Mouse (Mus musculus): ENCODE measurements around the gene Camta1. TPM values are rescaled to one million over a fixed set of nuclear protein-coding genes. Genes with fewer than 3 reads are reported as not detected.

Camta1 gene
- polyA plus RNA-seq, 1 experiment: 7.7 TPM

DNA sequence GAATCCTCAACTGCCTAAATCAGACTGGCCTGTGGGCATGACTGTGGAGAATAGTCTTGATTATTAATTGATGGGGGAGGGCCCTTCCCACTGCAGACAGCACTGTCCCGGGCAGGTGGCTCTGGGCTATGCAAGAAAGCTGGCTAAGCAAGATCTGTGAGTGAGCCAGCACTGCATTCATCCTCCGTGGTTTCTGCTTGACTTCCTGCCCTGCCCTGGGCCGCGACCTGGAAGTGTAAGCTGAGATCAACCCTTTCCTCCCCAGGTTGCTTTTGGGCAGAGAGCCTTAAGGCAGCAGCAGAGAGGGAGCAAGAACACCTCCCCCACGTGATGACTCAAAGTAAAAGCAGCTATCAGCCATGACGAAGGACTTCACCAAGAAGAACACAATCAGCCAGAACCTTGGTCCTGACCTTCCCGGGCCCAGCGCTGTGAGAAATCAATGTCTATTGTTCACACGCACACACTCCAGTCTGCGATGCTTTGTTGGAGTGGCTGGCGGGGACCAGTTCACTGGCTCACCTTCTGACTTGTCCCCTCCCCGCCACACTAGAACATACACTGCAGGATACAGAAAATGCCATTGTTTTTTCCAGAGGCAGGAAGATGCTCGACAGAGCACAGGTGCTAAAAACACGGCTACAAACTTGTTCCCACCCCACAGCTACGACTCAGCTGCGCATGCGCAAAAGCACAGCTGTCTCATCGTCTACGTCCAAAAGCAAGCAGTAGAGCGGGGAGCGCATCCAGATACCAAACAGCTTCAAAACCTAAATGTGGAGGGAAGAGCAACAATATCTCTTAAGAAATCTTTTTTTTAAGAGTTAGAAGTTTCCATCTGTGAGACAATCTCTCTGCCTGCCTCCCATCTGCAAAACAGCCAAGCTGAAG, 243.0 kb downstream of the Camta1 start:
- Histone ChIP-seq H3K4me1 (ENCODE audit: control insufficient read depth, insufficient read depth, low read length) (no peaks in the 10 kb centered on the region), H3K4me3 (ENCODE audit: insufficient read depth, low read depth, low read length) (no peak overlapping the region), H3K27me3 (replicated peaks; ENCODE audit: control insufficient read depth, insufficient read depth, low read length) (no peaks in the 10 kb centered on the region), H3K36me3 (ENCODE audit: control insufficient read depth, insufficient read depth, low read length) (no peaks in the 10 kb centered on the region), H3K27ac (ENCODE audit: insufficient read depth, low read depth, low read length) (no peak overlapping the region)
- no peak for DNase-seq
- TF ChIP-seq CTCF (conservative IDR thresholded peaks at IDR 0.05; ENCODE audit: insufficient read depth, insufficient read length, low read depth, low read length) (no peak), POLR2A (IDR thresholded peaks at IDR 0.05; ENCODE audit: low read depth, low read length) (no peak)
- 33% methylated on average over 21 of the region's 21 CpGs for WGBS

DNA sequence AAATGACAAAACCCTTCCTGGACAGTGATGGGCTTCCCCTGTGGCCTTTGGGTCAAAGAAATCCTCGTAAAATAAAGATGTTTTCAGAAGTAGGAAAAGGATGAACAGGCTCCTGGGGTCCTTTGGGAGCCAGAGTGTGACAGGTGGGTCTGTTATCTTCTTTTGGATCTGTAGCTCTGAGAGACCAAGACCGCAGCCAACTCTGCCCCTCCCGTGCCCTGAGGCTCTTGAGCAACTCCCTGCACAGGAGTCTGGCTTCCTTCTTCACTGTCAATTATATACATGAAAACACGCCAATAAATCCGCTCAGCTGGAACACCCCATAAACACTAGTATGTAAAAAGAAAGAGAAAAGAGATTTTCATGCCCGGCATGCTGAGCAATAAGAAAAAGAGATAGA, 250.1 kb downstream of the Camta1 start:
- no peaks in the 10 kb centered on the region for H3K4me1 ChIP-seq (ENCODE audit: control insufficient read depth, insufficient read depth, low read length)
- H3K36me3 ChIP-seq (ENCODE audit: control insufficient read depth, insufficient read depth, low read length): no peaks in the 10 kb centered on the region
- H3K4me3 ChIP-seq (ENCODE audit: insufficient read depth, low read depth, low read length): no peak overlapping the region
- no peak for DNase-seq
- H3K27ac ChIP-seq (ENCODE audit: insufficient read depth, low read depth, low read length): no peak overlapping the region
- 49% methylated on average over 6 of the region's 6 CpGs for WGBS
- TF ChIP-seq CTCF (conservative IDR thresholded peaks at IDR 0.05; ENCODE audit: insufficient read depth, insufficient read length, low read depth, low read length) (no peak), POLR2A (IDR thresholded peaks at IDR 0.05; ENCODE audit: low read depth, low read length) (no peak)
- no peaks in the 10 kb centered on the region for H3K27me3 ChIP-seq (replicated peaks; ENCODE audit: control insufficient read depth, insufficient read depth, low read length)

DNA sequence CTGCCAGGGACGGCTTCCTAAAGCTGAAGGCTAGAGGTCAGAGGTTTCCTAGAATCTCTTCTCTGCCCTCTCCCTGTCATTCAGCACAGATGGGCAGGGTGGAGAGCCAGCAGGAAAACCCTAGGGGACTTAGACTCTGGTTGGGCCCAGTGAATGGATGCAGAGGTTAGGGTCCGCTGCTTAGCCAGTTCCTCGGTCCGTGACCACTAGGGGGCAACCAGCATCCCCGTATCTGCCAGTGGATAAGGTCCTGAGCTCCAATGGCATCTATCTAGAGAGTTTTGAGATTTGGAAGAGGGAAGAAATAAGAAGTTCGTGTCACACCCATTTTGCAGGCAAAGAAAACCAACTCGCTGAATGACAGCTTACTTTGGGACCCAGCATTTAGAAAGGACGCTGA, 251.4 kb downstream of the Camta1 start:
- Histone ChIP-seq H3K4me1 (ENCODE audit: control insufficient read depth, insufficient read depth, low read length) (no peaks in the 10 kb centered on the region), H3K36me3 (ENCODE audit: control insufficient read depth, insufficient read depth, low read length) (no peaks in the 10 kb centered on the region), H3K27me3 (replicated peaks; ENCODE audit: control insufficient read depth, insufficient read depth, low read length) (no peaks in the 10 kb centered on the region), H3K4me3 (ENCODE audit: insufficient read depth, low read depth, low read length) (no peak overlapping the region), H3K27ac (ENCODE audit: insufficient read depth, low read depth, low read length) (no peak overlapping the region)
- DNase-seq: peak; percentile 35
- 19% methylated on average over 8 of the region's 8 CpGs for WGBS
- TF ChIP-seq CTCF (conservative IDR thresholded peaks at IDR 0.05; ENCODE audit: insufficient read depth, insufficient read length, low read depth, low read length) (peak; percentile 70), POLR2A (IDR thresholded peaks at IDR 0.05; ENCODE audit: low read depth, low read length) (no peak)

DNA sequence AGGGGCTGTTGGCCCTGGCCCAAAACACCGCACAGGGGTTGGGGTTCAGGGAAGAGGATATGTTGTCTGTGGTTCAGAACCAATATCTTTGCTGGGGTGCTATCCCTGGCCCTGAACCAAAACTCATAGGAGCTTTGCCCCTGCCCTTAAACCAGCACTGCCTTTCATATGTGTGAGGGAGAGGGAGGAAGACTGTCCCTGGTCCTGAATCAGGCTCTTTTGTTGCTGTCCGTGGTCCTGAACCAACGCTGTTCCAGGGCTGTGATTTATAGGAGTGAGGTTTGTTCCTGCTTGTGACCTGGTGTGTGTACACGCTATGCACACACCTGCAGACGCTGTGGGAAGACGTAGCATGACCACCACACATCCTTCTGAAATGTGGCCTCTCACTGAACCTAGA, 256.8 kb downstream of the Camta1 start:
- peak; percentile 46 for DNase-seq
- H3K27me3 ChIP-seq (replicated peaks; ENCODE audit: control insufficient read depth, insufficient read depth, low read length): no peaks in the 10 kb centered on the region
- H3K36me3 ChIP-seq (ENCODE audit: control insufficient read depth, insufficient read depth, low read length): no peaks in the 10 kb centered on the region
- 27% methylated on average over 6 of the region's 6 CpGs for WGBS
- H3K4me1 ChIP-seq (ENCODE audit: control insufficient read depth, insufficient read depth, low read length): no peaks in the 10 kb centered on the region
- H3K27ac ChIP-seq (ENCODE audit: insufficient read depth, low read depth, low read length): no peak overlapping the region
- TF ChIP-seq CTCF (conservative IDR thresholded peaks at IDR 0.05; ENCODE audit: insufficient read depth, insufficient read length, low read depth, low read length) (no peak), POLR2A (IDR thresholded peaks at IDR 0.05; ENCODE audit: low read depth, low read length) (no peak)
- no peak overlapping the region for H3K4me3 ChIP-seq (ENCODE audit: insufficient read depth, low read depth, low read length)

DNA sequence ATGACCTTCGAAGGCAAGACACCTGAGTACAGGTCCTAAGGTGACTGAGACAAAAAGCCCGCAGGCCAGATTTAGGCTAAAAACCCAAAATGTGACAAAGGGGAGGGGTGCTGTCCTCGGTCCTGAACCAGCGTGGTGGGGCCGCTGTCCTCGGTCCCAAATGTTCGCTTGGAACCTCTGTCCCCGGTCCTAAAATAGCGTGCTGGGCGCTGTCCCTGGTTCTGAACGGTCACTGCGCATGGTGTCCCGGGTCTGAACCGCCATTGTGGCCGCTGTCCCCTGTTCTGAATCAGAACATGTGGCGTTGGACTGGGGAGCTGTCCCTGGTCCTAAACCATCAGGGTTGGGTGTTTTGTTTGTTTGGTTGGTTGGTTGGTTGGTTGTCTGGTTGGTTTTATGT, 257.2 kb downstream of the Camta1 start:
- peak; percentile 62 for DNase-seq
- WGBS: 6% methylated on average over 16 of the region's 16 CpGs
- Histone ChIP-seq H3K27ac (ENCODE audit: insufficient read depth, low read depth, low read length) (no peak overlapping the region), H3K4me3 (ENCODE audit: insufficient read depth, low read depth, low read length) (no peak overlapping the region), H3K4me1 (ENCODE audit: control insufficient read depth, insufficient read depth, low read length) (no peaks in the 10 kb centered on the region), H3K27me3 (replicated peaks; ENCODE audit: control insufficient read depth, insufficient read depth, low read length) (no peaks in the 10 kb centered on the region), H3K36me3 (ENCODE audit: control insufficient read depth, insufficient read depth, low read length) (no peaks in the 10 kb centered on the region)
- no peak for TF ChIP-seq POLR2A (IDR thresholded peaks at IDR 0.05; ENCODE audit: low read depth, low read length)

DNA sequence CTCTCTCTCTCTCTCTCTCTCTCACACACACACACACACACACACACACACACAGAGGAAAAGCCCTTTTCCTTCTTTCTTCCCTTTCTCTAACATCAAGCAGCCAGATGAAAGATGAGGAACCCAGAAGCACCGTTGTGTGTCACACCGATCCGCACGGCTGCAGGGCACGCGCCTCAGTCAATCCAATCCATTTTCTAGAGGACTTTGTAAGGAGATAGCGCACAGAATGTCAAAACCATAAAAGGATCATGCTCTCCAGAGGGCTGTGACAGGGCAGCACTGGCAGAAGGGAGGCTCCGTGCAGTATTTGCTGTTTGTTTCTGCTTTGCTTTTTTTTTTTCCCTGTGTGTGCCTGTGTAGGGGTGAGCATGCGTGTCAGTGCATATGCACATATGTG, 258.1 kb downstream of the Camta1 start:
- no peak for TF ChIP-seq POLR2A (IDR thresholded peaks at IDR 0.05; ENCODE audit: low read depth, low read length)
- no peak for TF ChIP-seq CTCF (conservative IDR thresholded peaks at IDR 0.05; ENCODE audit: insufficient read depth, insufficient read length, low read depth, low read length)

DNA sequence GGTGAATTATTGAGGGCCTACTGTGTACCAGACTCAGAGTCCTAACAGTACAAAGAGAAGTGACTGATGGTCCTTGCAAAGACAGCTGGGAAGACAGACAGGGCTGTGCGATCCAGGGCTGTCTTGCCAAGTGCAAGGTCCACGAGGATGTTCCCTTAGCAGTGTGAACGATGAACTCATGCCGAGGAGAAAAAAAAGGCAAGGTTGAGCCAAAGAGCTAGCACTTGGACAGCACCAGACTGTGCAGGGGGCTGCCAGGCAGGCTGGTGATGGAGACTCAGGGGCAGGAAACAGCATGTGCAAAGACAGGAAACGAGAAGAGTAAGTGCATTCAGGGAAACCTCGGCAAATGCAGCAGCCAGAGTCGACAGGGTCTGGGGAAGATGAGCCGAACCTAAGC, 266.6 kb downstream of the Camta1 start:
- Histone ChIP-seq H3K27me3 (replicated peaks; ENCODE audit: control insufficient read depth, insufficient read depth, low read length) (no peaks in the 10 kb centered on the region), H3K4me1 (ENCODE audit: control insufficient read depth, insufficient read depth, low read length) (no peaks in the 10 kb centered on the region), H3K27ac (ENCODE audit: insufficient read depth, low read depth, low read length) (no peak overlapping the region), H3K4me3 (ENCODE audit: insufficient read depth, low read depth, low read length) (no peak overlapping the region), H3K36me3 (ENCODE audit: control insufficient read depth, insufficient read depth, low read length) (no peaks in the 10 kb centered on the region)
- DNase-seq: peak; percentile 21
- TF ChIP-seq CTCF (conservative IDR thresholded peaks at IDR 0.05; ENCODE audit: insufficient read depth, insufficient read length, low read depth, low read length): no peak
- 23% methylated on average over 8 of the region's 8 CpGs for WGBS

More for the DNA sequence above, 258.1 kb downstream of the Camta1 start:
- no peak overlapping the region for H3K27ac ChIP-seq (ENCODE audit: insufficient read depth, low read depth, low read length)
- no peaks in the 10 kb centered on the region for H3K27me3 ChIP-seq (replicated peaks; ENCODE audit: control insufficient read depth, insufficient read depth, low read length)
- no peaks in the 10 kb centered on the region for H3K36me3 ChIP-seq (ENCODE audit: control insufficient read depth, insufficient read depth, low read length)
- no peak overlapping the region for H3K4me3 ChIP-seq (ENCODE audit: insufficient read depth, low read depth, low read length)
- WGBS: 74% methylated on average over 9 of the region's 9 CpGs
- H3K4me1 ChIP-seq (ENCODE audit: control insufficient read depth, insufficient read depth, low read length): no peaks in the 10 kb centered on the region
- DNase-seq: no peak
